Mouse (Mus musculus): ENCODE data around the gene Txn1.
A peak's percentile ranks its signal among the peaks of the same experiment; 100 is the strongest.

The Txn1 gene

GRCm38 (mm10) chr4:57956029-57956960 is at the start of gene Txn1:
Gene Txn1 (minus strand): TSS chr4:57956411.
- DNase-seq (ENCODE audit: low read depth, low spot score): peak; percentile 99

- no peak for DNase-seq (ENCODE audit: low read depth, low spot score)
These were observed 47.3 kb upstream of the Txn1 start for GRCm38 (mm10) chr4:58003501-58003900.

DNA sequence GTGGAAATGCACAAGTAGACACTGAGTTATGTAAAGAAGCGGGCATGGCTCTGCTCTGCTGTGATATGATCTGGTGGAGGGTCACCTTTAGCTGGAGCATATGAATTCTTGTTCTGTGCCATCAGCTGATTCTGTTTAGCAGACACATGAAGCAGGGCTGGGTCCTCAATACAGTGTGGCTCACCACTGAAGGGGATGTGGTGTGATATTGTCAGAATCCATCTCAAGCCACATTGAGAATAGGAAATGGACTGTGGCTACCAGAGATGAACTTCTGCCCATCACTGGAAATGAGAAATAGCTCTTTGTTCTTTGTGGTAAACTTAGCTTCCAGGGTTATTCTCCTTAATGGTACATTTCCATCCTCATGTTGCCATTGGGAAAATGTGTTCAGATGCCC is 35.2 kb upstream of the Txn1 start:
- no peak for DNase-seq (ENCODE audit: low read depth, low spot score)

DNA sequence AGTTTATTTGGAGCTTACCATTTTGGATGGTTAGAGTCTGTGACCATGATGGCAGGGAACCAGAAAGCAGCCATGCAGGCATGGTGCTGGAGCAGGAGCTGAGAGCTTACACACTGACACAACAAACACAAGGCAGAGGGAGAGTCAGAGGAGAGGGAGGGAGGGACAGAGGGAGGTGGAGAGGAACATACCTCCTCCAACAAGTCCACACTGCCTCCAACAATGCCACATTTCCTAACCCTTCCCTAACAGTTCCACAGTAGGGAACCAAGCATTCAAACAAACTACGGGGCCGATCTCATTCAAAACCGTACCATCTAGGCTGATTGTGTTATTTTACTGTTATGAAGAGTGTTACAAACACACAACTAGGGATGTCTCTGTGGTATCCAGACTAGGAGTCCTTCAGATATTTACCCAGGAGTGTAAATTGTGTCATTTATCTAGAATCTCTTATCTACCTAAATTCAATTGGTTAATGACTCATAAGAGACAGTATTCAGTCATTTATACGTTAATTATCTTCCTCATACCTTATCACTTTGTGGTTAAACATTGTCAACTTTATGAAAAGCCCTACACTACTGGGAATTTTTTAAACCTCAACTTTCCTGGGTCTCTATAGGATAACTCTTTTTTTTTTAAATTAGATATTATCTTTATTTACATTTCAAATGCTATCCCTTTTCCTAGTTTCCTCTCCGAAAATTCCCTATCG is 18.3 kb upstream of the Txn1 start:
- DNase-seq (ENCODE audit: low read depth, low spot score): no peak

GRCm38 (mm10) chr4:57973592-57974268 is 17.5 kb upstream of the Txn1 start:
- DNase-seq (ENCODE audit: low read depth, low spot score): no peak

- DNase-seq (ENCODE audit: low read depth, low spot score): no peak
These were observed 14.1 kb upstream of the Txn1 start for GRCm38 (mm10) chr4:57970285-57970684.

GRCm38 (mm10) chr4:57967195-57967594 is 11.0 kb upstream of the Txn1 start:
- DNase-seq (ENCODE audit: low read depth, low spot score): no peak

GRCm38 (mm10) chr4:57965516-57965915 is 9.3 kb upstream of the Txn1 start:
- no peak for DNase-seq (ENCODE audit: low read depth, low spot score)

DNA sequence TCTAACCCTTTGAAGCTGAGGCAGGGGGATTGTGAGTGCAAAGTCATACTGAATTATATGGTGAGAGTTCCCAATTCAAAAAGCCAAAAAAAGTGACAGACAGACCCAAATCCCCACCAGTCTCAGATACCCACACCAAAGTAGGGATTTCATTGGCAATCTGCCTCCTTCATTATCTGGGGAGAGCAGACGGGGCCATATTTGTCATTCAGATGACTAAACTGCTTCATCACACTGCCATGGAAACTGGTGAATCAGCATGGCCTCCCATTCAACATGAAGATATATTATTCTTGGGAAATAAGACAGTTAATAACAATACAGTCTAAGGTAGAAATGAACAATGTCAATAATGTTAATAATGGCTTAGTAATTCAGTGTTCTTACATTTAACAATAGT is 7.9 kb upstream of the Txn1 start:
- no peak for DNase-seq (ENCODE audit: low read depth, low spot score)

GRCm38 (mm10) chr4:57959056-57959455 is 2.8 kb upstream of the Txn1 start:
- no peak for DNase-seq (ENCODE audit: low read depth, low spot score)

- DNase-seq (ENCODE audit: low read depth, low spot score): no peak
These were observed 1.9 kb upstream of the Txn1 start for GRCm38 (mm10) chr4:57958098-57958497.

DNA sequence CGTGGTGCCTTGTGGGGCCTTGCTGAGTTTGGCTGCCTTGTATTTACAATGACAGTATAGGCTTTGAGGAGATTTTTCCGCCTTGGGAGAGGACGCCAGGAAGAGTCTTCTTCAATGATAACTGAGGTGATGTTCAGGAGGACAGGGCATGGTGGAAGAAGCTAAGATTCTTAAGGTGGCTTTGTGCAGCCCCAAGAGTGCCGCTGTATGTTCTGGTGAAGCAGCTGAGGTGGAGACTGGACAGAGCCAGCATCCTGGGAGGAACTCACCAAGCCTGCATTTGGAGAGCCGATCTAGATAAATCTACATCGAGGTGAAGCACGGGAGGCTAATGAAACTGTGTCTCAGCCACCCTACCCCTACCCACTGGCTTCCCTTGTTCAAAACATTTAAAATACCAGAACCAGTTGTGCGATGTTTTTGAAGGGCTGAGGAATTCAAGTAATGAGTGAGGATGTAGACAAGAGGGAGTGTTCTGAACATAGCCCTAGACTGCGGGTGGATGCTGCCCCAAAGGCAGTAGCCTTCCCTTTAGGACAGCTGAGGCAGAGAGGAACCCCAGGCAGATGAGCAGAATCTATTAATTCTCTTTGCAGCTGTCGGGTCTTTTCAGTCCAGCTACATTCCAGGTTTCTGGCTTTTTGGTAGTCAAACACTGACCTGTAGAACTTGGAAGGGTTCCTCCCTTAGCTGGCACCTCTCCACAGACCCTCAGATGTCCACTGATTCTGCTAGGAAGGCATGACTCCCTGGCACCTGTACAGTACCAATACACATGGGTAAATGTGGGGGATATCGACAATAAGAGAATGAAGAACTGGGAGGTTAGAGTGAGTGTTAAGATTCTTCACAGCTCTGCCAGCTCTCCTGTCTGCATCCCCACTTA is 1.2 kb upstream of the Txn1 start:
- peak; percentile 33 for DNase-seq (ENCODE audit: low read depth, low spot score)

DNA sequence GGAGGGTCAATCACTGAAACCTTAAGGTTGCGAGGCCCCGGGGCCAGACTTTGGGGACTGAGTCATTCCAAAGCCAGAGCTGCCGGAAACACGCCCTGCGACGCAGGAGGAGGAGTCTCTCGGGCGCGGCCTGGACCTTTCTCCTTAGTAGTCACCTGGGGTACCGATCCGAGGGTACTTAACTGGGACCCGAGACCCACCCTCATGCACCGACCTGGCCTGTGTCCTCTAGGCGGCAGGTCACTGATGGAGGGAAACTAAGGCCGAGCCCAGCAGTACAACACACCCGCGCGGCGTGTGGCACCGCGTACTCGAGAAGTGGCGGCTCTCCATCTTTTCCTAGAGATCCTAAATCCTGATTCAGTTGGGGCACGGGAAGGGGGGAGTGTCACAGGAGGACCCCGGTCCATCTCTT is 660 bp downstream of the Txn1 start:
- peak; percentile 87 for DNase-seq (ENCODE audit: low read depth, low spot score)

- no peak for DNase-seq (ENCODE audit: low read depth, low spot score)
These were observed 1.2 kb downstream of the Txn1 start for GRCm38 (mm10) chr4:57954991-57955390.

DNA sequence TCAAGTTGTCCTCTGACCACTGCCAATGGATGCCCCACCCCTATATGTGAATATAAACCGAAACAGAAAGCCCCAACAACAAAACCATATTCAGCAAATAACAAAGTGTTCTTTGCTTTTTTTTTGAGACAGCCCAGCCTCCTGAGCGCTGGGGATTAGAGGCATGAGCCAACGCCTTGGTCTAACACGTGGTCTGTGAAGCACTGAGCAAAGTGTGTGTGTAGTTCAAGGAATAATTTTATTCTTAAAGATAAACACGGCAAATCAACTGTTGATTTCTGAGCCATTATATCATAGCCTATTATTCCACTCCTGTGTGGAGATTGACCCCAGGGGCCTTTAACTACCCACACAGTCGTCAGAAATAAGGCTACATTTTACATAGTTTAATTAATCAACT is 1.6 kb downstream of the Txn1 start:
- no peak for DNase-seq (ENCODE audit: low read depth, low spot score)

DNA sequence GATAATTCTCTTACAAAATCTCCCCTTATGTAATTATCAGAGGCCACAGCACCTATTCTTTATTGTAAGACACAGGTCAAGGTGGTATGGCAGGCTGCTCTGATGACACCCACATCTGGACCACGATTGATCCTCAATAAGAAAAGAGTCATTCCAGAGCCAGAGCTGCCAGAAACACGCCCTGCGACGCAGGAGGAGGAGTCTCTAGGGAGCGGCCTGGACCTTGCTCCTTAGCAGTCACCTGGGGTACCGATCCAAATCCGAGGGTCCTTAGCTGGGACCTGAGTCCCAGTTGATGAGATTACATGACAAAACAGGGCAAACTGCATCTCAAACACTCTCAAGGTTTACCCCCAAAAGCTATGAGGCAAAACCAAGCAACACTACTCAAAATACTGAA is 2.4 kb downstream of the Txn1 start:
- DNase-seq (ENCODE audit: low read depth, low spot score): peak; percentile 44

GRCm38 (mm10) chr4:57952891-57953290 is 3.3 kb downstream of the Txn1 start:
- no peak for DNase-seq (ENCODE audit: low read depth, low spot score)

DNA sequence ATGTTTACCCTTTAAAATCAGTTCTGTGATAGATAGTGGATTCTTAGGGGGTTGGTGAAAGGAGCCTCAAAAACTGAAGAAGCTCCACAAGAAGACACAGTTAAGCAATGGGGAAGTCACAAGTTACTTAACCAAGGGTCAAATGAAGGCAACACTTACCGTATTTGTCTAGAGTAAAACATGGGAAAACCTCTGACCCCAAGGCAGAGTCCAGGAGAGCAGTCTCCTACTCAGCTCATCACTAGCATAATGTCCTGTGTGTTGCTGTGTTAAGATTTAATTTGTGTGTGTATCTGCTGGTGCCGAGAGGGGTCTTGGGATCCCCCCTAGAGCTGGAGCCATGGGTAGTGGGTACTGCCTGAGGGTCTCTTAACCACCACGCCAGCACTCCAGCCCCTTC is 3.8 kb downstream of the Txn1 start:
- DNase-seq (ENCODE audit: low read depth, low spot score): no peak

DNA sequence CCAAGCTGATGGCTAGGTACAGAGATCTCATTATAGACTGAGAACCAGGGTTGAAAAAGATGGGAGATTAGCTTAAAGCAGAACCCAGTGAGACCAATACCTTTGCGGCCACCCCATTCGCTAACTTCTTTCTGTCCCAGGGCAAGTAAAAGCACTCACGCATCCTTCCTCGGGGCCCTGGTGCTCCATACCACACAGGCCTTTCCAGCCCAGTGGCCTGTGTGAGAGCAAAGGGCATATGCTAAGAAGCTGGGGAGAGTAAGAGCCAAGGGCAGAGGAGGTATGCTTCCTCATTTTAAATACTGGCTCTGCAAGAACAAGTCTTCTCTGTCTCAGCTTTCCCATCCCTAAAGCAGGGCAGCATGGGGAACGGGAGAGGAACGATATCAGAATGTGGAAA is 6.3 kb downstream of the Txn1 start:
- DNase-seq (ENCODE audit: low read depth, low spot score): no peak

DNA sequence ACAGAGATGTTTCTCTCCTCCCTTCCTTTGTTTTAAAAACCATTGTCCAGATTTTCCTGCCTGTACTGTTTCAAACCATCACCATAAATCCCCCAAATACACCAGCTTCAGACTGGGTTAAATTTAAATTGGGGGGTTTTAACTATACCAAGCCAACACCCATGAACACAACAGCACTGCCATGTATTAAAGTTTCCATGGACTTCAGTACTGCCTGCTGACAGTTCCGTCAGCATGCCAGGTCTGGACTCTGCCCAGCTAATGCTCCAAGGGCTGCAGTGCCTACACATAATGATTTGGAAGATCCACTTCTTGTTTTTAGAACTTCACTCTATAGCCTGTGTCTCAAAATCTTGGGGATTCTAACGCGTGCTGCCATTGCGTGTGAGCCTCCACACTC is 8.7 kb downstream of the Txn1 start:
- DNase-seq (ENCODE audit: low read depth, low spot score): no peak

GRCm38 (mm10) chr4:57947036-57947435 is 9.2 kb downstream of the Txn1 start:
- no peak for DNase-seq (ENCODE audit: low read depth, low spot score)

Measured in ZHBTc4 (cell line).